Mouse (Mus musculus): ENCODE measurements at regions not wholly inside any gene's neighbourhood (a gene's known extent, or its start where the extent isn't known, plus 50 kb on each side); places are given as distances from the start of the nearest gene placed in this dataset.

DNA sequence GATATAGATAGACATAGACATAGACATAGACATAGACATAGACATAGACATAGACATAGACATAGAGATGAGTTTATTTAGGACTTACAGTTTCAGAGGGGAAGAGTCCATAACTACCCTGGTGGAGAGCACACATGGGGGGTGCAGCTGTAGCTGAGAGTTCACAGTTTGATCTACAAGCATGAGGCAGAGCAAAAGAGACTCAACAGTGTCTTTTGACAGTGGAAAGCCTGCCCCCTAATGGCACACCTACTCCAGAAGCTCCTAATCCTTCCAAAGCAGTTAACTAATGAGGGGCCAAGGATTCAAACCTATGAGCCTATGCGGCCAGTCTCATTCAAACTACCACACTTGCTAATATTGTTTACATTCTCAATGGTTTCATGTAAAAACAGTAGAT is 487.2 kb upstream of the Pkn2 start:
- H3K27ac ChIP-seq (ENCODE audit: low read depth, low read length) = no peak overlapping the region
- H3K9me3 ChIP-seq (ENCODE audit: control insufficient read depth, low read length) = no peaks in the 10 kb centered on the region
- no peaks in the 10 kb centered on the region for H3K4me1 ChIP-seq (replicated peaks; ENCODE audit: control insufficient read depth, insufficient read depth, low read length)
- 89% methylated on average over 1 of the region's 1 CpGs for WGBS
- H3K27me3 ChIP-seq (ENCODE audit: control insufficient read depth, insufficient read depth, low read length) = no peaks in the 10 kb centered on the region
- no peak overlapping the region for H3K4me2 ChIP-seq (replicated peaks; ENCODE audit: low read depth, low read length)
- H3K4me3 ChIP-seq (ENCODE audit: low read depth, low read length) = no peak overlapping the region
- ATAC-seq (ENCODE audit: low FRiP score) = no peak
- no peak overlapping the region for H3K9ac ChIP-seq (ENCODE audit: low read depth, low read length)
- no peak for DNase-seq (ENCODE audit: low spot score)
- H3K36me3 ChIP-seq (ENCODE audit: control insufficient read depth, insufficient read depth, low read length) = no peaks in the 10 kb centered on the region

DNA sequence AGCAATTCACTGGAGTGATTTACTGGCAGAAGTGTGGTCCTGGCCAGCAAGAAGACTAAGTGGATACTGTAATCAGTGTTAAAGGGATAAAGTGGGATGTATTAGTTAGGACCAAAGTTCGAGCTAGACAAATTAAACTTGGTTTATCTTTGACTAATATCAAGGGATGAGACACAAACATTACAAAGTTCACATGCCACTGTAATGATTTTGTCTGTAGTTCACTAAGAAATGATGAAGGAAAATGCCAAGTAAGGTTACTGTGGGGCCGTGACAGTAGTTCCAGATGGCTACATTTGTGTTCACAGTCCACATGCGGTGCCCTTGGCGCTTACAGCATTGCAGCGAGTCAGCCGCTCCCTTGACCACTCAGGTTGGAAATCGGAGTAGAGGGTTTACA is 458.2 kb upstream of the Pkn2 start:
- Histone ChIP-seq H3K4me1 (replicated peaks; ENCODE audit: control insufficient read depth, insufficient read depth, low read length) (no peaks in the 10 kb centered on the region), H3K27ac (ENCODE audit: low read depth, low read length) (no peak overlapping the region), H3K9ac (ENCODE audit: low read depth, low read length) (no peak overlapping the region), H3K9me3 (ENCODE audit: control insufficient read depth, low read length) (no peaks in the 10 kb centered on the region), H3K4me3 (ENCODE audit: low read depth, low read length) (no peak overlapping the region), H3K36me3 (ENCODE audit: control insufficient read depth, insufficient read depth, low read length) (no peaks in the 10 kb centered on the region), H3K4me2 (replicated peaks; ENCODE audit: low read depth, low read length) (no peak overlapping the region), H3K27me3 (ENCODE audit: control insufficient read depth, insufficient read depth, low read length) (no peaks in the 10 kb centered on the region)
- no peak for DNase-seq (ENCODE audit: low spot score)
- WGBS = 91% methylated on average over 7 of the region's 7 CpGs
- ATAC-seq (ENCODE audit: low FRiP score) = no peak

DNA sequence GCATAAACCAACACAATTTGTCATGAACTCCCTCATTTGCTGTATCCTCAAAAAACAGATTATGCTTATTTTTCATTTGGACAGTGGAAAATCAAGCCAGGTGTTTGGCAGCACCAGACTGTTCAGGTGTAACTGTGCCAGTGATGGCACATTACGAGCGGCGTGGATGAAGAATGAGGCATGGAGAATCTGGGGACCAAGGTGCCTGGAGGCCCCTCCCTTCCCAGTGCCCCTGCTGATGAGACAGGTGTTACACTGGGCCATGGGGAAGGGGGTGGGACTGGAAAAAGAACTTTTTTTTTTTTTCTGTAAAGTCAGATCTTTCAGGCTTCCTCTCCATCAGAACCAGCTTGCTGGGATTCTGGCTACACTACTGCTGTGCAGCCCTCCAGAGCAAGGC is 451.5 kb upstream of the Pkn2 start:
- WGBS = 96% methylated on average over 3 of the region's 3 CpGs
- Histone ChIP-seq H3K4me3 (ENCODE audit: low read depth, low read length) (no peak overlapping the region), H3K9me3 (ENCODE audit: control insufficient read depth, low read length) (no peaks in the 10 kb centered on the region), H3K4me1 (replicated peaks; ENCODE audit: control insufficient read depth, insufficient read depth, low read length) (no peaks in the 10 kb centered on the region), H3K27me3 (ENCODE audit: control insufficient read depth, insufficient read depth, low read length) (no peaks in the 10 kb centered on the region), H3K9ac (ENCODE audit: low read depth, low read length) (no peak overlapping the region), H3K36me3 (ENCODE audit: control insufficient read depth, insufficient read depth, low read length) (no peaks in the 10 kb centered on the region), H3K4me2 (replicated peaks; ENCODE audit: low read depth, low read length) (no peak overlapping the region), H3K27ac (ENCODE audit: low read depth, low read length) (no peak overlapping the region)
- DNase-seq (ENCODE audit: low spot score) (no peak), ATAC-seq (ENCODE audit: low FRiP score) (no peak)

DNA sequence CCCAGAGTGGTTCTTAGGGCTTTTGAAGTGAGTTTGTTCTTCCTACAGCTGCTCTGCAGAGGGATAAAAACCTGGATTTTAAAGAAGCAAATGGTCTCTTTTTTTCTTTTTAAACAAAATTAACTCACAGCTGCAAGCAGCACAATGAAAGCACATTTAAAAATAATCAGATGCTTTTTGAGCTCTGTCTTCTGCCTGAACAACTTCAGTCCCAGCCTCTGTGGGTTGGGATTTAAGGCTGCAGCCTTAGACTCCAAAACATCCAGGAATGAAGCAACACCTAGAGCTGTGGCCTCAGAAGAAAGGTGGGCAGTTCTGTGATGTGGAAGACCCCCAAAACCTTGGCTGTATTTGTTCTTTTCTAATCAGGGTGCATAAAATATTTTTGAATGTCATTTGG is 446.7 kb upstream of the Pkn2 start:
- Histone ChIP-seq H3K27me3 (ENCODE audit: control insufficient read depth, insufficient read depth, low read length) (no peaks in the 10 kb centered on the region), H3K9ac (ENCODE audit: low read depth, low read length) (no peak overlapping the region), H3K4me3 (ENCODE audit: low read depth, low read length) (no peak overlapping the region), H3K27ac (ENCODE audit: low read depth, low read length) (no peak overlapping the region), H3K36me3 (ENCODE audit: control insufficient read depth, insufficient read depth, low read length) (no peaks in the 10 kb centered on the region), H3K9me3 (ENCODE audit: control insufficient read depth, low read length) (no peaks in the 10 kb centered on the region), H3K4me2 (replicated peaks; ENCODE audit: low read depth, low read length) (no peak overlapping the region), H3K4me1 (replicated peaks; ENCODE audit: control insufficient read depth, insufficient read depth, low read length) (no peaks in the 10 kb centered on the region)
- ATAC-seq (ENCODE audit: low FRiP score) = no peak
- no peak for DNase-seq (ENCODE audit: low spot score)

DNA sequence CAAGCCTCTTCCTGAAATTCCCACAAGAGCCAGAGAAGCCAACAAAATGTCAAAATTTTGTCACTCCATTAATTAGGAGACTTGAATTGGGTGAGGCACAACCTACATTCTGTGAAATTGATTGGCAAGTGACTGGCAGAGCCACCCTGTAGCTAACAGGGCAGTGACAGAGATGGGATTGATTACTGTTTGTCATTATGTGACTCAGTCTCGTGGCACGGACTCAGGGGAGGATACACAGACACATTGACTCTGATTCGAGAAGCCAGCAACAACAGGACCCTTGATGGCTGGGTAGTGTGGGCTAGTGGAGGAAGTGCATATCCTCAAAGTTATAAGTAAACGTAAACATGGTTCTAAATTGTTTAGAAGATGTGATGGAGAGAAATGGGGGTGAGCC is 445.8 kb upstream of the Pkn2 start:
- no peak overlapping the region for H3K27ac ChIP-seq (ENCODE audit: low read depth, low read length)
- DNase-seq (ENCODE audit: low spot score) (no peak), ATAC-seq (ENCODE audit: low FRiP score) (no peak)
- H3K36me3 ChIP-seq (ENCODE audit: control insufficient read depth, insufficient read depth, low read length) = no peaks in the 10 kb centered on the region
- H3K9ac ChIP-seq (ENCODE audit: low read depth, low read length) = no peak overlapping the region
- no peak overlapping the region for H3K4me3 ChIP-seq (ENCODE audit: low read depth, low read length)
- H3K4me1 ChIP-seq (replicated peaks; ENCODE audit: control insufficient read depth, insufficient read depth, low read length) = no peaks in the 10 kb centered on the region
- no peaks in the 10 kb centered on the region for H3K27me3 ChIP-seq (ENCODE audit: control insufficient read depth, insufficient read depth, low read length)
- no peaks in the 10 kb centered on the region for H3K9me3 ChIP-seq (ENCODE audit: control insufficient read depth, low read length)
- WGBS = 76% methylated on average over 4 of the region's 4 CpGs
- no peak overlapping the region for H3K4me2 ChIP-seq (replicated peaks; ENCODE audit: low read depth, low read length)

DNA sequence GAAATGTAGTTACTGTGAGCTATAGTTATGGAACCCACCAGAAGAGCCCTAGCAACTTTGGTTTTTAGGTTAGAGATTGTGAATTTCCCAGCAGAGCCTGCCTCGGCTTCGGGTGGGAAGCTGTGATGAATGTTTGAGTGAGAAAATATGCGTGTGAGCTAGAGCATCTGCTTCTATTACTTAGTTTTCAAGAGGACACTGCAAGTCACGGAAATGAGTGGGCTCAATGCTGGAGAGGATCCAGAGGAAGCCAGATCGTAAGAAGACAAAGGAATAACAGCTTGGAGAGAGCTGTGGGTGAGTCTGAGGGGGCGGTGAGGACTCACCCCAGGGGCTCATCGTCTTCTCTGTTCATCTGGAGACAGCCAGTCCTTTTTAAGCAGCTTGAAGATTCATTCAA is 434.7 kb upstream of the Pkn2 start:
- Histone ChIP-seq H3K4me2 (replicated peaks; ENCODE audit: low read depth, low read length) (no peak overlapping the region), H3K4me3 (ENCODE audit: low read depth, low read length) (no peak overlapping the region), H3K27ac (ENCODE audit: low read depth, low read length) (no peak overlapping the region), H3K27me3 (ENCODE audit: control insufficient read depth, insufficient read depth, low read length) (no peaks in the 10 kb centered on the region), H3K36me3 (ENCODE audit: control insufficient read depth, insufficient read depth, low read length) (no peaks in the 10 kb centered on the region), H3K9me3 (ENCODE audit: control insufficient read depth, low read length) (no peaks in the 10 kb centered on the region), H3K4me1 (replicated peaks; ENCODE audit: control insufficient read depth, insufficient read depth, low read length) (no peaks in the 10 kb centered on the region), H3K9ac (ENCODE audit: low read depth, low read length) (no peak overlapping the region)
- WGBS = 71% methylated on average over 7 of the region's 7 CpGs
- DNase-seq (ENCODE audit: low spot score) (no peak), ATAC-seq (ENCODE audit: low FRiP score) (no peak)

DNA sequence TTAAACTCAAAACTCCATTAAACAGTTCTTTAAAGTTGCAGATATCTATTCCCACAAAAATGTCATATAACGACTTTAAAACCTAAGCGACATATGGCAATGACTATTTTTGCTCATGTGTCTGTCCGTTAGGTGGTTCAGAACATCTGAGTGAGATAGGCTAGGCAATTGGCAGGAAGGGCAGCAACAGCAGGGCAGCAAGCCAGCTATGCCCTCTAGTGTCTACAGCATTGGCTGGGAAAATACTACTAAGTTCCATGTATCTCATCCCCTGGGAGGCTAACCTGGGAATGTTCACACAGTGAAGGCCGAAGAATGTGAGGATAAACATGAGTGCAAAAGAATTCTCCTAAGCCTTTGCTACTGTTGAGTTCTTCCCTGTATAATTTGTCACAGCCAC is 410.0 kb upstream of the Pkn2 start:
- H3K9me3 ChIP-seq (ENCODE audit: control insufficient read depth, low read length) = no peaks in the 10 kb centered on the region
- H3K27me3 ChIP-seq (ENCODE audit: control insufficient read depth, insufficient read depth, low read length) = no peaks in the 10 kb centered on the region
- H3K4me2 ChIP-seq (replicated peaks; ENCODE audit: low read depth, low read length) = no peak overlapping the region
- DNase-seq (ENCODE audit: low spot score) (no peak), ATAC-seq (ENCODE audit: low FRiP score) (no peak)
- H3K36me3 ChIP-seq (ENCODE audit: control insufficient read depth, insufficient read depth, low read length) = no peaks in the 10 kb centered on the region
- WGBS = 86% methylated on average over 4 of the region's 4 CpGs
- H3K4me3 ChIP-seq (ENCODE audit: low read depth, low read length) = no peak overlapping the region
- H3K9ac ChIP-seq (ENCODE audit: low read depth, low read length) = no peak overlapping the region
- no peak overlapping the region for H3K27ac ChIP-seq (ENCODE audit: low read depth, low read length)
- no peaks in the 10 kb centered on the region for H3K4me1 ChIP-seq (replicated peaks; ENCODE audit: control insufficient read depth, insufficient read depth, low read length)

DNA sequence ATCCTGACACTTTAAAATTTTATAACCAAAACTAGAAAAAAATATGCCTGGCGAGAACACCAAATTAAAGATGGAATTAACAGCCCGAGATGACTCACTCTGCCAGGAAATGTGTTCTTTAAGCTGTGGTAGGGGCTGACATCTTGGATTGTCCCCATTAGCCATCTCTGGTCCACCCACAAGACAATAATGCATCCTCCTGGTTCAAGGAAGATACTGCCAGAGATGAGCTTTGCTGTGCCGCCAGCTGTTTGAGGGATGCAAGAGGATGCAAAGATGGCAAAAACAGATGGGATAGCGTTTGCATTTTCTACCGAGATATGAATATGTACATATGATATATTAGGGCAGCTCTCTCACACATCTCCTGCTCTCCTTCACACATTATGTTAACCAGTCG is 382.3 kb upstream of the Pkn2 start:
- DNase-seq (ENCODE audit: low spot score) = no peak
- H3K9ac ChIP-seq (ENCODE audit: low read depth, low read length) = no peak overlapping the region
- H3K4me1 ChIP-seq (replicated peaks; ENCODE audit: control insufficient read depth, insufficient read depth, low read length) = no peaks in the 10 kb centered on the region
- H3K9me3 ChIP-seq (ENCODE audit: control insufficient read depth, low read length) = no peaks in the 10 kb centered on the region
- H3K4me3 ChIP-seq (ENCODE audit: low read depth, low read length) = no peak overlapping the region
- no peaks in the 10 kb centered on the region for H3K27me3 ChIP-seq (ENCODE audit: control insufficient read depth, insufficient read depth, low read length)
- no peak for ATAC-seq (ENCODE audit: low FRiP score)
- H3K4me2 ChIP-seq (replicated peaks; ENCODE audit: low read depth, low read length) = no peak overlapping the region
- H3K36me3 ChIP-seq (ENCODE audit: control insufficient read depth, insufficient read depth, low read length) = no peaks in the 10 kb centered on the region
- 83% methylated on average over 6 of the region's 6 CpGs for WGBS
- no peak overlapping the region for H3K27ac ChIP-seq (ENCODE audit: low read depth, low read length)

DNA sequence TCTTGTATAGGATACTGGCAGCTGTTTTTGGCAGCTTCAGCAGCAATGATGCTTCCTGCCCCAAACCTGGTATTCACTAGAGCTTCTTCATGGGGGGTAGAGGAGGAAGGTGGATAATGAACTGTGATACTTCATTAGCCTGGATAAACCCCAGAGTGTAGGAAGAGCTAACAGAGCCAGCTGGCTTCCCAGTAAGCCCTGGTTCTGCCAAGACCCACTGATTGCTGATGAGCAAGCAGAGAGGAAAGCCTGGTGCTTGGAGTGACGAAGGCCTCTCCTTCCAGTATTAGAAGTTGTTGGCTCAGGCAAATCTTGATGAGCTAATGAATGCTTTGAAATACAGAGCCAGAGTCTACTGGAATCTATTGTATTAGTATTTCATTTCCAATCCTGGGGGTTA is 370.8 kb upstream of the Pkn2 start:
- Histone ChIP-seq H3K9ac (ENCODE audit: low read depth, low read length) (no peak overlapping the region), H3K4me3 (ENCODE audit: low read depth, low read length) (no peak overlapping the region), H3K9me3 (ENCODE audit: control insufficient read depth, low read length) (no peaks in the 10 kb centered on the region), H3K36me3 (ENCODE audit: control insufficient read depth, insufficient read depth, low read length) (no peaks in the 10 kb centered on the region), H3K27ac (ENCODE audit: low read depth, low read length) (no peak overlapping the region), H3K4me2 (replicated peaks; ENCODE audit: low read depth, low read length) (no peak overlapping the region), H3K4me1 (replicated peaks; ENCODE audit: control insufficient read depth, insufficient read depth, low read length) (no peaks in the 10 kb centered on the region), H3K27me3 (ENCODE audit: control insufficient read depth, insufficient read depth, low read length) (no peaks in the 10 kb centered on the region)
- 95% methylated on average over 1 of the region's 1 CpGs for WGBS
- DNase-seq (ENCODE audit: low spot score) = no peak
- ATAC-seq (ENCODE audit: low FRiP score) = no peak

Data from hindbrain, embryonic 11.5 days (tissue).